Mouse (Mus musculus) E14TG2a.4 (cell line): ENCODE data around the gene Ndufs3.
A peak's percentile ranks its signal among the peaks of the same experiment; 100 is the strongest.

Experiments
- H3K27me3 ChIP-seq: 2 replicates; pipeline ENCODE4 v1.6.1; 2014; ENCODE audit warnings: low read length, control low read depth; ENCODE audit not compliant: insufficient read depth
- H3K36me3 ChIP-seq: 2 replicates; pipeline ENCODE4 v1.6.1; 2014; ENCODE audit warnings: low read length, control low read depth; ENCODE audit not compliant: insufficient read depth
- H3K4me1 ChIP-seq: replicated peaks from 2 replicates; pipeline ENCODE4 v1.6.1; 2014; ENCODE audit warnings: low read depth, low read length, control low read depth
- H3K4me3 ChIP-seq: replicated peaks from 2 replicates; pipeline ENCODE4 v1.5.1; 2014; ENCODE audit warnings: mild to moderate bottlenecking, low read length
- H3K9me3 ChIP-seq: 2 replicates; pipeline ENCODE4 v1.6.1; 2014; ENCODE audit warnings: low read length, control low read depth
- CTCF ChIP-seq: conservative IDR thresholded peaks from 2 replicates; pipeline ENCODE4 v1.5.1; 2014; ENCODE audit warnings: low read length
- NANOG ChIP-seq: IDR thresholded peaks from 2 replicates; pipeline ENCODE4 v1.6.1; 2014; ENCODE audit warnings: borderline replicate concordance, low read length, mixed read lengths
- POU5F1 ChIP-seq: IDR thresholded peaks from 2 replicates; pipeline ENCODE4 v1.6.1; 2014; ENCODE audit warnings: low read length, borderline replicate concordance

Ndufs3 gene

GRCm38 (mm10) chr2:90850401-90850800 is 54.2 kb downstream of the Ndufs3 start:
- H3K4me3 ChIP-seq = no peak overlapping the region
- H3K9me3 ChIP-seq = no peaks in the 10 kb centered on the region
- H3K36me3 ChIP-seq = peaks cover 65% of the 10 kb centered on the region
- H3K4me1 ChIP-seq = peaks cover 33% of the 10 kb centered on the region
- no peak for TF ChIP-seq CTCF
- no peak for TF ChIP-seq NANOG
- TF ChIP-seq POU5F1 = no peak
- H3K27me3 ChIP-seq = no peaks in the 10 kb centered on the region

- peaks cover 34% of the 10 kb centered on the region for H3K4me1 ChIP-seq
- no peaks in the 10 kb centered on the region for H3K27me3 ChIP-seq
- TF ChIP-seq CTCF = no peak
- no peak for TF ChIP-seq NANOG
- TF ChIP-seq POU5F1 = no peak
- H3K4me3 ChIP-seq = peak overlapping the region; percentile 95
- no peaks in the 10 kb centered on the region for H3K9me3 ChIP-seq
- peaks cover 45% of the 10 kb centered on the region for H3K36me3 ChIP-seq
Measured at GRCm38 (mm10) chr2:90848331-90848730, 56.3 kb downstream of the Ndufs3 start.

GRCm38 (mm10) chr2:90847681-90848050 is 57.0 kb downstream of the Ndufs3 start:
- Histone ChIP-seq H3K9me3 (no peaks in the 10 kb centered on the region), H3K4me3 (peak overlapping the region; percentile 95), H3K4me1 (peaks cover 34% of the 10 kb centered on the region), H3K36me3 (peaks cover 39% of the 10 kb centered on the region), H3K27me3 (no peaks in the 10 kb centered on the region)
- TF ChIP-seq NANOG (no peak), POU5F1 (no peak), CTCF (no peak)

- TF ChIP-seq CTCF = no peak
- no peak for TF ChIP-seq POU5F1
- TF ChIP-seq NANOG = no peak
- Histone ChIP-seq H3K36me3 (peaks cover 33% of the 10 kb centered on the region), H3K27me3 (no peaks in the 10 kb centered on the region), H3K9me3 (no peaks in the 10 kb centered on the region), H3K4me3 (peak within 1 kb of the TSS; percentile 95), H3K4me1 (peaks cover 34% of the 10 kb centered on the region)
Measured at GRCm38 (mm10) chr2:90846955-90847680, 57.5 kb downstream of the Ndufs3 start, which contains the start of gene Mtch2. Gene Mtch2, plus strand, starts transcription at chr2:90847155.

GRCm38 (mm10) chr2:90846597-90846954 is 58.1 kb downstream of the Ndufs3 start:
- Histone ChIP-seq H3K27me3 (no peaks in the 10 kb centered on the region), H3K4me1 (peaks cover 34% of the 10 kb centered on the region)
- no peak for TF ChIP-seq CTCF
- TF ChIP-seq NANOG = 0 out of 2 replicates have a peak, but pooled peaks have one; percentile 5

GRCm38 (mm10) chr2:90846171-90846570 is 58.5 kb downstream of the Ndufs3 start:
- TF ChIP-seq NANOG = no peak
- no peak for TF ChIP-seq CTCF
- no peak for TF ChIP-seq POU5F1
- peak overlapping the region; percentile 95 for H3K4me3 ChIP-seq
- peaks cover 24% of the 10 kb centered on the region for H3K36me3 ChIP-seq
- no peaks in the 10 kb centered on the region for H3K27me3 ChIP-seq
- H3K9me3 ChIP-seq = no peaks in the 10 kb centered on the region
- peaks cover 34% of the 10 kb centered on the region for H3K4me1 ChIP-seq

More at GRCm38 (mm10) chr2:90846597-90846954, 58.1 kb downstream of the Ndufs3 start:
- H3K36me3 ChIP-seq = peaks cover 28% of the 10 kb centered on the region
- H3K9me3 ChIP-seq = no peaks in the 10 kb centered on the region
- peak overlapping the region; percentile 95 for H3K4me3 ChIP-seq

GRCm38 (mm10) chr2:90845234-90845633 is 59.4 kb downstream of the Ndufs3 start:
- Histone ChIP-seq H3K36me3 (peaks cover 14% of the 10 kb centered on the region), H3K27me3 (no peaks in the 10 kb centered on the region), H3K4me1 (peaks cover 34% of the 10 kb centered on the region), H3K4me3 (no peak overlapping the region), H3K9me3 (no peaks in the 10 kb centered on the region)
- TF ChIP-seq CTCF (no peak), NANOG (no peak), POU5F1 (no peak)
